Mouse (Mus musculus) intestine, embryonic 16.5 days (tissue): ENCODE data around the gene Trpm4. TPM values are rescaled to one million over a fixed set of nuclear protein-coding genes. Genes with fewer than 3 reads are reported as not detected.

ENCODE experiments used
- ATAC-seq: fragments of 200-750 bp; cut with Nextera tagmentation; 2 replicates; pipeline ENCODE4 v1.8.0; 2017; ENCODE audit warnings: moderate TSS enrichment, moderate library complexity
- H3K27ac ChIP-seq: fragments of 300-500 bp; sonication (generic); 2 replicates; pipeline ENCODE4 v1.5.1; 2014; ENCODE audit warnings: mild to moderate bottlenecking, low read length
- H3K27me3 ChIP-seq: fragments of 300-500 bp; sonication (generic); replicated peaks from 2 replicates; pipeline ENCODE4 v1.6.1; 2014; ENCODE audit warnings: low read length, control low read depth, mixed read lengths; ENCODE audit not compliant: control insufficient read depth, insufficient read depth
- H3K36me3 ChIP-seq: fragments of 300-500 bp; sonication (generic); 2 replicates; pipeline ENCODE4 v1.6.1; 2014; ENCODE audit warnings: low read length, control low read depth; ENCODE audit not compliant: control insufficient read depth, insufficient read depth
- H3K4me1 ChIP-seq: fragments of 300-500 bp; sonication (generic); 2 replicates; pipeline ENCODE4 v1.6.1; 2014; ENCODE audit warnings: low read length, control low read depth, mixed read lengths; ENCODE audit not compliant: control insufficient read depth, insufficient read depth
- H3K4me2 ChIP-seq: fragments of 300-500 bp; sonication (generic); 2 replicates; pipeline ENCODE4 v1.6.1; 2014; ENCODE audit warnings: low read depth, low read length, control low read depth
- H3K4me3 ChIP-seq: fragments of 300-500 bp; sonication (generic); 2 replicates; pipeline ENCODE4 v1.5.1; 2014; ENCODE audit warnings: mild to moderate bottlenecking, low read length
- H3K9ac ChIP-seq: fragments of 300-500 bp; sonication (generic); 2 replicates; pipeline ENCODE4 v1.6.1; 2014; ENCODE audit warnings: low read depth, low read length
- H3K9me3 ChIP-seq: fragments of 300-500 bp; sonication (generic); 2 replicates; pipeline ENCODE4 v1.6.1; 2016; ENCODE audit warnings: low read length, control low read depth; ENCODE audit not compliant: control insufficient read depth
- WGBS: fragments of 180-500 bp; shearing (Covaris S2); extraction: QIAGEN DNeasy Blood & Tissue Kit; methylation state at CpG from one replicate; pipeline ENCODE4 v1.1.7; 2014; 5-methylcytosine and 5-hydroxymethylcytosine counted together
- polyA plus RNA-seq: library from polyadenylated mRNA; unstranded; fragments of >200 nt; fragmentation: Nextera tagmentation; extraction: Ambion mirVana; gene quantifications from 2 replicates; pipeline ENCODE4 v1.2.1, GENCODE M21; 2015

Trpm4 gene
- polyA plus RNA-seq, 1 experiment from 2014 or later: 33.4 TPM

DNA sequence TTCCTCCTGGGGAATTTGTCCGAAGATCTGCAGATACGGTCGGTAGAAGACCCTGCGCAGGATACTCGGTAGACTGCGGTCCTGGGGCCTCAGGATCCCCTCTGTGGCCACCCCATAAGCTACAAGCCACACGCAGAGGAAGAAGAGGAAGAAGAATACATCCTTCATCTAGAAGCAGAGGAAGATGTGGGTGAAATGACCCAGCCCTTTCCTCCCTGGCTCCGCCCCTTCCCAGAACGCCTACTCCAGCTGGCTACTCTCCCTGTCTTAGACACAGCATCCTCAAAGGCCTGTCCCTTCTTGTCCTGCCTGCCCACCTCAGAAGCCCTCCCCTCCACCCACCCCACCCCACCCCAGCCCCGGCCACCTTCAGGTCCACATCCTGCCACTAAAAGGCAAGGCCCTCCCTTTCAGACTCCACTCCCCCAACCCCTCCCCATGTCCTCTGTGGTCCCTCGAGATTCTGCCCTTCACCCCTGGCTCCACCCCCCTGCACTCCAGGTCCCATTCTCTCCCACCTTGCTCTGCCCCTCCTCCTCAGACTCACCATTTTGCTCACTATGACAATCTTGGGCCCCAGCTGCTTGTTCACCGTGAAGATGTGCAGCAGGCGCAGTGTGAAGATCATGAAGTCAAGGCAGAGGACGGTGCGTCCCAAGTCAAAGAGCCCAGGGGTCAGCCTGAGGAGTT, 24.9 kb downstream of the Trpm4 start:
- Histone ChIP-seq H3K4me3 (no peak overlapping the region), H3K27ac (no peak overlapping the region), H3K27me3 (no peaks in the 10 kb centered on the region), H3K4me1 (peaks cover 13% of the 10 kb centered on the region), H3K9me3 (no peaks in the 10 kb centered on the region), H3K9ac (no peak overlapping the region), H3K4me2 (no peak overlapping the region), H3K36me3 (peaks cover 6% of the 10 kb centered on the region; the same call in 1 of the 2 replicates)
- 68% methylated on average over 15 of the region's 15 CpGs for WGBS
- ATAC-seq: no peak

DNA sequence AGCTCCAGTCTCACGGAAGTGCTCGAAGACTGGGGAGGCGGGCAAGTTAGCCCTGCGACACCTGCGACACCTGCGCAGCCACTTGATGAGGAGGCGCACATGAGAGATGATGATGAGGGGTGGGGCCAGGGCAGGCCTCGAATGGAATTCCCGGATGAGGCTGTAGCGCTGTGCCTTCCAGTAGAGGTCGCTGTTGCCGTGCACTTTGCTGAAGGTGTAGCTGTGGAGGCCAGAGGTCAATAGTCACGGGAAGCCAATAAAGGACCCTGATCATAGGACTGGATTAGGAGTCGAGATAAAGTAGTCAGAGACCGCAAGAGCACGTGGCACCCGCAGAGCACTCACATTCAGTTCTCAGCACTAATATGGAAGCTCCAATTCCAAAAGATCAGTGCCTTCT, 28.3 kb downstream of the Trpm4 start:
- H3K9me3 ChIP-seq: no peaks in the 10 kb centered on the region
- H3K27ac ChIP-seq: 0 out of 2 replicates have a peak overlapping the region, but pooled peaks have one; percentile 2
- H3K4me1 ChIP-seq: peaks cover 9% of the 10 kb centered on the region
- H3K27me3 ChIP-seq: no peaks in the 10 kb centered on the region
- peaks cover 6% of the 10 kb centered on the region; the same call in 1 of the 2 replicates for H3K36me3 ChIP-seq
- 9% methylated on average over 17 of the region's 17 CpGs for WGBS
- H3K4me2 ChIP-seq: peak overlapping the region; percentile 32
- peak overlapping the region; percentile 45 for H3K9ac ChIP-seq
- H3K4me3 ChIP-seq: no peak overlapping the region
- peak; percentile 83 for ATAC-seq

DNA sequence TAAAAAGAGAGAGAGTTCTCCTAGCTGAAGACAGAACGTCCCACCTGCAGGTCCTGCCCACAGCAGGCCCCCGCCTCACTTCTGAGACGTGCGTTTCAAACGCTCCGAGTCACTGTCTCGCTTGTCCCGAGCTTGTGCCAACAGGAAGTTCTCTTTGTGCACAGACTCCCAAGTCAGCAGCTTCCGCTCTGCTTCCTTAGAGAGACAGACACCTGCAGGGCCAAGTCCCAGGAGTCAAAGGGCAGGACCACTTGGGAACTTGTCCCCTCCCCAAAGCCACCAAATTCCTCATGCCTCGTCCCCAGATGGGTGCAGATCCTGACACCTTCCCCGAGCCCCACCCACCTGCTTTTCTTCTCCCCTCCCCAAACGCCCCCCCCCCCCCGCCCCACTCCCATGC, 28.7 kb downstream of the Trpm4 start:
- peak; percentile 18 for ATAC-seq

DNA sequence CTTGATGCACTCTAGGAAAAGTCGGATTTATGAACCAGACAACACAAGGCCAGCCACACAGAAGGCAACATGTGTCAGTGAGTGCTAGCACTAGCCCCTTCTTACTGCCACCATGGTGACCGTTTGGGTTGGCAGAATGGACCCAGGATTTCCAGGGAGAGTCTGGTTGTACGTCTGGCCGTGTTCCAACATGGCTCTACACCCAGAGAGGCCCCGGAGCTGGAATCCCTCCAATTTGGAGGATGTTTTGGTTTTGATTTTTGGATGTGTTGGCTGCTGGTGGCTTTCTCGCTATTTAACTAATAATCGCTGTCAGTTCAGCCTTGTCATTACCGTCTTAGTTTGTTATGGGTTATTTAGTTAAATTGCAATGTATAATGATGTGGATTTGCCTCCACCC, 31.0 kb downstream of the Trpm4 start:
- ATAC-seq: no peak
- 63% methylated on average over 8 of the region's 8 CpGs for WGBS

More for the DNA sequence above, 28.7 kb downstream of the Trpm4 start:
- Histone ChIP-seq H3K4me3 (no peak overlapping the region), H3K36me3 (peaks cover 6% of the 10 kb centered on the region; the same call in 1 of the 2 replicates), H3K27ac (peak overlapping the region; percentile 9; the same call in 1 of the 2 replicates), H3K4me1 (peaks cover 9% of the 10 kb centered on the region), H3K9me3 (no peaks in the 10 kb centered on the region), H3K4me2 (peak overlapping the region; percentile 32), H3K27me3 (no peaks in the 10 kb centered on the region), H3K9ac (peak overlapping the region; percentile 45)
- 25% methylated on average over 13 of the region's 13 CpGs for WGBS

DNA sequence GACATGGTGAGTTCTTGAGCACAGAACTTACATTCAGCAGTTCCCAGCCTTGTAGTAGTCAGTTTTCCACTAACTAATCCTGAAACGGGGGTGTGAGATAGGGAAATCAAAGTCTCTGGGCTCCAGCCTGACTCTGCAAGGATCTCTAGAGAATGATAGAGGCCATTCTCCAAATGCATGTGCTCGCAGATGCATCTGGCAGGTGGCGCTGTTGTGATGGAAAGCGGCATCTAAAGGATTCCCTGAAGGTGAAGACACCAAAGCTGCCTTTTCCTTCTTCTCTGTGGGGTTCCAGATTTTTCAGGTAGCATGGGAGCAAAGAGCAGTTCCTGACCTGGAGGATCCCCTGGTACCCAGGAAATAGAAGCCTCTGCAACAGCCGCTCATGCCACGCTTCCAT, 33.3 kb downstream of the Trpm4 start:
- Histone ChIP-seq H3K4me3 (no peak overlapping the region), H3K9me3 (no peaks in the 10 kb centered on the region), H3K9ac (no peak overlapping the region), H3K36me3 (no peaks in the 10 kb centered on the region), H3K4me1 (peaks cover 9% of the 10 kb centered on the region), H3K27ac (no peak overlapping the region), H3K27me3 (no peaks in the 10 kb centered on the region), H3K4me2 (no peak overlapping the region)
- peak; percentile 27; the same call in 1 of the 2 replicates for ATAC-seq
- 17% methylated on average over 6 of the region's 6 CpGs for WGBS

More for the DNA sequence above, 31.0 kb downstream of the Trpm4 start:
- H3K4me3 ChIP-seq: no peak overlapping the region
- no peaks in the 10 kb centered on the region for H3K9me3 ChIP-seq
- H3K4me2 ChIP-seq: no peak overlapping the region
- no peak overlapping the region for H3K27ac ChIP-seq
- H3K4me1 ChIP-seq: peaks cover 9% of the 10 kb centered on the region
- H3K9ac ChIP-seq: no peak overlapping the region
- 0 out of 2 replicates have a peak, but pooled peaks cover under 1% of the 10 kb centered on the region for H3K36me3 ChIP-seq
- H3K27me3 ChIP-seq: no peaks in the 10 kb centered on the region

DNA sequence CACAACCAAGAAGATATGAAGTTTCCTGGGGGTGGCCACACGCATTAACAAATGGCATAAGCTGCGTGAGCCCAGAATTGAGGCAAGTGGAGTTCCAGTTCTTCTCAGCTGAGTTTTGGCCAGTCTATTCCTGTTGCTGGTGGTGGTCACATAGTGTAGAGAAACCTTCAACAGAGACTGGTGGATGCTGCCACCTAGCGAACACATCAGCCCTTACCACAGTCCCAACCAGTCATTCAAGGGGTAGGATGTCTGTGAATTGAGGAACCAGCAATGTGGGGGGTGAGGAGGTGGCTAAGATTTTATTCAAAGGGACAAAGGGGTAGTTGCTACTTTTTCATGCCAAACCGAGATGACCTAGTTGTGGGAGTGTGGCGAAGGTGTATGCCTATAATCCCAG, 33.8 kb downstream of the Trpm4 start:
- no peak overlapping the region for H3K9ac ChIP-seq

DNA sequence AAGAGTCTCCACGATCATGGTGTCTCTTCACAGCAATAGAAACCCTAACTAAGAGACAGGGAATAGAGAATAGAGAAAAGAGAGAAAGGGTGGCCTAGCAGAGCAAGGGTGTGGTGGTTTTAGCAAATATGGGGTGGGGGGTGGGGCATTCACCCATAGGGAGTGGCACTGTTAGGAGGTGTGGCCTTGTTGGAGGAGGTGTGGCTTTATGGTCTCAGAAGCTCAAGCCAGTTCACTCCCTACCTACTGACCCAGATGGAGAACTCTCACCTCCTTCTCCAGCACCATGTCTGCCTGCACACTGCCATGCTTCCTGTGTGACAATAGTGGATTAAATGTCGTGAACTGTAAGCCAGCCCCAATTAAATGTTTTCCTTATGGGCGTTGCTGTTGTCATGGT, 36.0 kb downstream of the Trpm4 start:
- no peaks in the 10 kb centered on the region for H3K27me3 ChIP-seq

More for the DNA sequence above, 33.8 kb downstream of the Trpm4 start:
- H3K4me1 ChIP-seq: peaks cover 4% of the 10 kb centered on the region
- peak; percentile 77 for ATAC-seq
- no peaks in the 10 kb centered on the region for H3K27me3 ChIP-seq
- 11% methylated on average over 5 of the region's 5 CpGs for WGBS
- no peak overlapping the region for H3K4me3 ChIP-seq
- no peak overlapping the region for H3K4me2 ChIP-seq
- no peaks in the 10 kb centered on the region for H3K36me3 ChIP-seq
- no peaks in the 10 kb centered on the region for H3K9me3 ChIP-seq
- no peak overlapping the region for H3K27ac ChIP-seq

DNA sequence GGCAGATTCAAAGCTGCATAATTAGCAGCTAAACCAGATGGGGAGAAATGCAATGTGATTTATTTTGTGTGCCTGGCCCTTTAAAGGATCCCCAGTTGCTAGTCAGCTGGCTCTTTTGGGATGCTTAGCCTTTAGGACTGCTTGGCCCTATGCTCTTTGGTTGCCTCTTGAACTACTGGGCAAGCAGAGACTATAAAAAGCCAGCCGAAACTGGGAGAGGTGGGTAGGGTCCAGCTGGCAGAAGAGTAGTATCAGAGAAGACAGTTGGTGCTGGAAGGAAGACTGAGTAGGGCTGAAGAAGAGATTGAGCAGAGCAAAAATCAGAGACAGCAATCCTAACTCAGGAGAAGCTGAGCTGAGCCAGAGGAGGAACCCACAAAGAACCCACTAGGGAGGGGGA, 37.0 kb downstream of the Trpm4 start:
- 0 out of 2 replicates have a peak, but pooled peaks cover 3% of the 10 kb centered on the region for H3K4me1 ChIP-seq
- H3K4me2 ChIP-seq: no peak overlapping the region
- H3K27me3 ChIP-seq: no peaks in the 10 kb centered on the region
- H3K36me3 ChIP-seq: no peaks in the 10 kb centered on the region
- H3K27ac ChIP-seq: no peak overlapping the region
- no peak overlapping the region for H3K9ac ChIP-seq
- H3K9me3 ChIP-seq: no peaks in the 10 kb centered on the region
- ATAC-seq: no peak
- H3K4me3 ChIP-seq: no peak overlapping the region
- WGBS: 81% methylated on average over 1 of the region's 1 CpGs

More for the DNA sequence above, 36.0 kb downstream of the Trpm4 start:
- Histone ChIP-seq H3K36me3 (no peaks in the 10 kb centered on the region), H3K9ac (no peak overlapping the region), H3K4me1 (0 out of 2 replicates have a peak, but pooled peaks cover 3% of the 10 kb centered on the region), H3K4me3 (no peak overlapping the region), H3K9me3 (no peaks in the 10 kb centered on the region), H3K4me2 (no peak overlapping the region), H3K27ac (no peak overlapping the region)
- WGBS: 60% methylated on average over 3 of the region's 3 CpGs
- ATAC-seq: no peak

DNA sequence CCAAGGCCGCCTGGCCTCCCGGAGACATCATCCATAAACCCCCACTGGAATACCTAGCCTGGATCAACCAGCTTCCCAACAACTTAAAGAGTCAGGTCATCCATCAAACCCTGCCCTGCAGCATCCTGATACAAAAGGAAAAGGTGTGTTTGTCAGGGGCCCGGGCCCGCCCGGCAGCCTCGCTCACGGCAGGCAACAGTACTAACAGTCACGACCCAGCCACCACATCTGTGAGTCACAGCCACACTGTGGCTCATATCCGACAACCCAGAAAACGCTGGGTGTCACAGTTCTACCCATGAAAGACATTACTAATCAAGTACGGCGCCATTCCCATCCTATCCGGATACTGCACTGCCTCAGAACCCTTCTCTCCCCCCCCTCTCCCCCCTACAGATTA, 47.1 kb downstream of the Trpm4 start:
- no peak for ATAC-seq
- Histone ChIP-seq H3K4me3 (no peak overlapping the region), H3K9ac (no peak overlapping the region), H3K36me3 (no peaks in the 10 kb centered on the region), H3K4me1 (no peaks in the 10 kb centered on the region), H3K27ac (no peak overlapping the region), H3K4me2 (no peak overlapping the region), H3K9me3 (no peaks in the 10 kb centered on the region), H3K27me3 (no peaks in the 10 kb centered on the region)
- 82% methylated on average over 13 of the region's 13 CpGs for WGBS
